Mouse (Mus musculus) midbrain, embryonic 11.5 days (tissue): ENCODE results near the gene Dync1li1. TPM values are rescaled to one million over a fixed set of nuclear protein-coding genes. Genes with fewer than 3 reads are reported as not detected.

Experiments
- ATAC-seq: fragments of 200-750 bp; cut with Nextera tagmentation; 2 replicates; pipeline ENCODE4 v1.8.0; 2017; ENCODE audit warnings: moderate TSS enrichment, moderate library complexity; ENCODE audit not compliant: low FRiP score
- DNase-seq: peaks from one replicate; pipeline ENCODE4 v3.0.0; 2015; ENCODE audit warnings: low spot score; ENCODE audit errors: missing footprints
- H3K27ac ChIP-seq: fragments of 300-500 bp; sonication (generic); 2 replicates; pipeline ENCODE4 v1.5.1; 2014; ENCODE audit warnings: low read depth, low read length
- H3K27me3 ChIP-seq: fragments of 300-500 bp; sonication (generic); 2 replicates; pipeline ENCODE4 v1.6.1; 2014; ENCODE audit warnings: mild to moderate bottlenecking, low read length, moderate library complexity, mixed read lengths; ENCODE audit not compliant: control insufficient read depth, insufficient read depth
- H3K36me3 ChIP-seq: fragments of 300-500 bp; sonication (generic); 2 replicates; pipeline ENCODE4 v1.6.1; 2014; ENCODE audit warnings: mild to moderate bottlenecking, low read length, moderate library complexity, mixed read lengths; ENCODE audit not compliant: control insufficient read depth, insufficient read depth
- H3K4me1 ChIP-seq: fragments of 300-500 bp; sonication (generic); 2 replicates; pipeline ENCODE4 v1.6.1; 2014; ENCODE audit warnings: low read length; ENCODE audit not compliant: control insufficient read depth, insufficient read depth
- H3K4me2 ChIP-seq: fragments of 300-500 bp; sonication (generic); 2 replicates; pipeline ENCODE4 v1.6.1; 2014; ENCODE audit warnings: mild to moderate bottlenecking, moderate library complexity
- H3K4me3 ChIP-seq: fragments of 300-500 bp; sonication (generic); 2 replicates; pipeline ENCODE4 v1.5.1; 2014; ENCODE audit warnings: low read depth, low read length
- H3K9ac ChIP-seq: fragments of 300-500 bp; sonication (generic); 2 replicates; pipeline ENCODE4 v1.6.1; 2014; ENCODE audit warnings: low read length
- H3K9me3 ChIP-seq: fragments of 300-500 bp; sonication (generic); 2 replicates; pipeline ENCODE4 v1.6.1; 2016; ENCODE audit warnings: low read length; ENCODE audit not compliant: control insufficient read depth
- WGBS: fragments of 180-500 bp; shearing (Covaris S2); extraction: QIAGEN DNeasy Blood & Tissue Kit; methylation state at CpG from one replicate; pipeline ENCODE4 v1.1.7; 2014; 5-methylcytosine and 5-hydroxymethylcytosine counted together
- polyA plus RNA-seq: library from polyadenylated mRNA; unstranded; fragments of >200 nt; fragmentation: Nextera tagmentation; extraction: Ambion mirVana; gene quantifications from 2 replicates; pipeline ENCODE4 v1.2.1, GENCODE M21; 2014

The Dync1li1 gene
- polyA plus RNA-seq, 1 experiment from 2014 or later: 79.4 TPM

- no peak overlapping the region for H3K27ac ChIP-seq
- H3K4me3 ChIP-seq: no peak overlapping the region
- peak; percentile 69 for DNase-seq
- H3K9ac ChIP-seq: no peak overlapping the region
- ATAC-seq: no peak
- H3K4me1 ChIP-seq: no peaks in the 10 kb centered on the region
- WGBS: 89% methylated on average over 12 of the region's 12 CpGs
- H3K4me2 ChIP-seq: no peak overlapping the region
- H3K27me3 ChIP-seq: no peaks in the 10 kb centered on the region
- no peaks in the 10 kb centered on the region for H3K9me3 ChIP-seq
- H3K36me3 ChIP-seq: peaks cover 4% of the 10 kb centered on the region; the same call in 1 of the 2 replicates
Measured at GRCm38 (mm10) chr9:114747466-114747865, 58.9 kb downstream of the Dync1li1 start.

GRCm38 (mm10) chr9:114751582-114751981 is 63.0 kb downstream of the Dync1li1 start:
- no peak for ATAC-seq
- Histone ChIP-seq H3K27me3 (no peaks in the 10 kb centered on the region), H3K36me3 (peaks cover 4% of the 10 kb centered on the region; the same call in 1 of the 2 replicates)

GRCm38 (mm10) chr9:114752311-114752710 is 63.7 kb downstream of the Dync1li1 start:
- ATAC-seq (no peak), DNase-seq (no peak)
- Histone ChIP-seq H3K27me3 (no peaks in the 10 kb centered on the region), H3K9ac (no peak overlapping the region), H3K9me3 (no peaks in the 10 kb centered on the region), H3K27ac (no peak overlapping the region), H3K4me3 (no peak overlapping the region), H3K4me1 (0 out of 2 replicates have a peak, but pooled peaks cover 3% of the 10 kb centered on the region), H3K36me3 (no peaks in the 10 kb centered on the region), H3K4me2 (peak overlapping the region; percentile 53; the same call in 1 of the 2 replicates)
- WGBS: 73% methylated on average over 9 of the region's 9 CpGs

More at GRCm38 (mm10) chr9:114751582-114751981, 63.0 kb downstream of the Dync1li1 start:
- Histone ChIP-seq H3K27ac (no peak overlapping the region), H3K4me3 (no peak overlapping the region), H3K4me2 (no peak overlapping the region), H3K4me1 (0 out of 2 replicates have a peak, but pooled peaks cover 3% of the 10 kb centered on the region), H3K9me3 (no peaks in the 10 kb centered on the region), H3K9ac (no peak overlapping the region)
- 80% methylated on average over 3 of the region's 3 CpGs for WGBS
- peak; percentile 61 for DNase-seq

DNA sequence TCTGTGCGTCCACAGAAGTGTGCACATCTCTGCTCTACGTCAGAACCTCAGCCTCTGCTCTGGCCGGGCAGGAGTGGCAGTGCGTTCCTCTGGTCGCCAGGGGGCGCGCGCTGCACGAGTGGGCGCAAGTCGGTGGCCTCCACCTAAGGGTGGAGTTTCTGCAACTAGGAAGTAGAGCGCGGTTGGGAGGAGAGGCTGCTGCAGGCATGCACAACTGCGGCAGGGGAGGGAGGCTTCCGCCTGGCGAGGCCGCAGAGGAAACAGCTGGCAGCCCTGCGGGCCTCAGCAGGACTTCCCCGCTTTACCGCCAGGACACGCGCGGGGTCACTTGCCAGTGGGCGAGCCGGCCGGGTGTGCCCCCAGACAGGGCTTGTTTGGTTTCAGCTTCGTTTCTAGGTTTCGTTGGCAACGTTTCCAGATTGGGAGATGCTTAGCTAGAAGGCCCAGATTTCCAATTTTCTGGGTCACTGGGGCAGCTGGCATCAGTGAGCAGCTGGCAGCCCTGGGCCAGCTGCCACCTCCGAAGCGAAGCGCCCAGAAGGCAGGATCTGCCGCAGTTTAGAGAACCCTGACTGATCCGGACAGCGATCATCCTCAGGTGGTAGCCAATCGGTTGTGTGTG is 64.4 kb downstream of the Dync1li1 start:
- WGBS: 9% methylated on average over 36 of the region's 36 CpGs
- Histone ChIP-seq H3K9ac (peak overlapping the region; percentile 55), H3K36me3 (no peaks in the 10 kb centered on the region), H3K9me3 (no peaks in the 10 kb centered on the region), H3K27me3 (no peaks in the 10 kb centered on the region), H3K4me1 (0 out of 2 replicates have a peak, but pooled peaks cover 3% of the 10 kb centered on the region), H3K4me2 (peak overlapping the region; percentile 53), H3K4me3 (peak overlapping the region; percentile 30), H3K27ac (no peak overlapping the region)
- DNase-seq (peak; percentile 98), ATAC-seq (peak; percentile 89)

- WGBS: 81% methylated on average over 7 of the region's 7 CpGs
- no peak overlapping the region for H3K27ac ChIP-seq
- no peaks in the 10 kb centered on the region for H3K9me3 ChIP-seq
- no peak overlapping the region for H3K4me3 ChIP-seq
- 0 out of 2 replicates have a peak, but pooled peaks cover under 1% of the 10 kb centered on the region for H3K4me1 ChIP-seq
- no peak overlapping the region for H3K4me2 ChIP-seq
- DNase-seq: peak; percentile 74
- H3K9ac ChIP-seq: no peak overlapping the region
- ATAC-seq: no peak
- H3K36me3 ChIP-seq: 0 out of 2 replicates have a peak, but pooled peaks cover 2% of the 10 kb centered on the region
- no peaks in the 10 kb centered on the region for H3K27me3 ChIP-seq
Measured at GRCm38 (mm10) chr9:114758272-114758671, 69.7 kb downstream of the Dync1li1 start.

GRCm38 (mm10) chr9:114758801-114759200 is 70.2 kb downstream of the Dync1li1 start:
- DNase-seq (no peak), ATAC-seq (no peak)
- Histone ChIP-seq H3K36me3 (0 out of 2 replicates have a peak, but pooled peaks cover 2% of the 10 kb centered on the region), H3K9ac (no peak overlapping the region), H3K27ac (no peak overlapping the region), H3K4me2 (no peak overlapping the region), H3K27me3 (no peaks in the 10 kb centered on the region), H3K9me3 (no peaks in the 10 kb centered on the region), H3K4me3 (no peak overlapping the region), H3K4me1 (no peaks in the 10 kb centered on the region)
- 84% methylated on average over 5 of the region's 5 CpGs for WGBS

DNA sequence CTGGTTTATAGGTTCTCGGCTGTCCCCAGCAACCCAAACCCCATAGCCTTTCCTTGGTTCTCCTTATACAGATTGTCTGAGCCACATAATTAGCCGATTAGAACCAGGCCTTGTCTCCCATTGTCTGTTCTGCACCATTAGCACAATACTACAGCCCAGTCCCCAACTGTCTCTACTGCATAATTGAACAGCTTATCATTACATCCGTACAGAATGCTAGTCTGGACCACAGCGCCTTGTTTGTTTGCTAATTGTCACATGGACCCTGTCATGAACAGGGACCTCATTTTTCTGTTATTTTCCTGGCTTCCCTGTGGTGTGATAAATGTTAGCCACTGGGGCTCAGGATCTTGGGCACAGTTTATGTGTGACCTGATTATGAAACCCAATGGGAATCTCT is 71.3 kb downstream of the Dync1li1 start:
- Histone ChIP-seq H3K4me2 (no peak overlapping the region), H3K27ac (no peak overlapping the region), H3K36me3 (0 out of 2 replicates have a peak, but pooled peaks cover 2% of the 10 kb centered on the region), H3K27me3 (no peaks in the 10 kb centered on the region), H3K4me1 (no peaks in the 10 kb centered on the region), H3K4me3 (no peak overlapping the region), H3K9ac (no peak overlapping the region), H3K9me3 (no peaks in the 10 kb centered on the region)
- DNase-seq (peak; percentile 17), ATAC-seq (no peak)
- WGBS: 90% methylated on average over 4 of the region's 4 CpGs

DNA sequence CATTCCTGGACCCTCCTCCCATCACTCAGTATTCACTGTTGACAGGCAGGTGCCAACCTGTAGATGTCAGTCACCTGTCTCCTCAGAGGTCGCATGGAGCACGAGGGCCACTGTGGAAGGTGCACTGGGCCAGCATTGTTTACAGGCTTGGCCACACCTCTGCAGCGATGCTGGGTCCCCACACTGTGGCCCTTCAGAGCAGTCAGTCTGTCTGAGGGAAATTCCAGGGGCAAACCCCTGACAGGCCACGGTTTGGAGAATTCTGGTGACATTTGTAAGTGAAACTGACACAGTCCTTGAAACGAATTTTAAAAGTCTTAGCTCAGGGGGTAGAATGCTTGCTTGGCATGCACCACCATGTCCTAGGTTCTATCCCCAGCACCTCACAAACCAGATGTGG is 71.8 kb downstream of the Dync1li1 start:
- H3K4me1 ChIP-seq: no peaks in the 10 kb centered on the region
- 0 out of 2 replicates have a peak, but pooled peaks cover 2% of the 10 kb centered on the region for H3K36me3 ChIP-seq
- 91% methylated on average over 5 of the region's 5 CpGs for WGBS
- ATAC-seq (no peak), DNase-seq (no peak)
- no peak overlapping the region for H3K4me3 ChIP-seq
- no peaks in the 10 kb centered on the region for H3K27me3 ChIP-seq
- H3K4me2 ChIP-seq: no peak overlapping the region
- no peak overlapping the region for H3K9ac ChIP-seq
- H3K9me3 ChIP-seq: no peaks in the 10 kb centered on the region
- H3K27ac ChIP-seq: no peak overlapping the region

DNA sequence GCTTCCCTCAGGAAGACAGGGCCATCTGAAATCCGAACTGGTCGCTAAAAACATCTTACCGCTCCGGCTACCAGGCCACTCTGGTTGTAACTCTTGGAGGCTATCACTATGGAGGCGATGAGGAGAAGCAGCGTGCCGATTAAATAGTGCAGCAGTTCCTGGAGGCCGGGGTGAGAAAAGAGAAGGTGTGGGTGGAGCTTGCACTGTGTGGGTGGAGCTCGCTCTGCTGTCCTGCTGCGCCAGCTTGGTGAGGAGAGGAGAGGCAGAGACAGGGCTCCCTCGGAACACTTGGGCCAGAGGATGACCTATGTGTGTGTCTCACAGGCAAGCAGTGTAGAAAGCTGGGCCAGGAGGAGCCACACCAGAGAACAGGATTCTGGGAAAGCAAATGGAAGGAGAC is 73.3 kb downstream of the Dync1li1 start:
- H3K4me2 ChIP-seq: no peak overlapping the region
- ATAC-seq: no peak
- no peaks in the 10 kb centered on the region for H3K27me3 ChIP-seq
- no peak overlapping the region for H3K4me3 ChIP-seq
- no peaks in the 10 kb centered on the region for H3K4me1 ChIP-seq
- H3K27ac ChIP-seq: no peak overlapping the region
- 73% methylated on average over 11 of the region's 11 CpGs for WGBS
- DNase-seq: no peak
- H3K36me3 ChIP-seq: peaks cover 5% of the 10 kb centered on the region; the same call in 1 of the 2 replicates
- H3K9ac ChIP-seq: no peak overlapping the region
- no peaks in the 10 kb centered on the region for H3K9me3 ChIP-seq
